Mouse (Mus musculus): ENCODE results near the gene Rmnd1. TPM values are rescaled to one million over a fixed set of nuclear protein-coding genes. Genes with fewer than 3 reads are reported as not detected.
A peak's percentile ranks its signal among the peaks of the same experiment; 100 is the strongest.

The Rmnd1 gene
- polyA plus RNA-seq, 1 experiment = 109 TPM

DNA sequence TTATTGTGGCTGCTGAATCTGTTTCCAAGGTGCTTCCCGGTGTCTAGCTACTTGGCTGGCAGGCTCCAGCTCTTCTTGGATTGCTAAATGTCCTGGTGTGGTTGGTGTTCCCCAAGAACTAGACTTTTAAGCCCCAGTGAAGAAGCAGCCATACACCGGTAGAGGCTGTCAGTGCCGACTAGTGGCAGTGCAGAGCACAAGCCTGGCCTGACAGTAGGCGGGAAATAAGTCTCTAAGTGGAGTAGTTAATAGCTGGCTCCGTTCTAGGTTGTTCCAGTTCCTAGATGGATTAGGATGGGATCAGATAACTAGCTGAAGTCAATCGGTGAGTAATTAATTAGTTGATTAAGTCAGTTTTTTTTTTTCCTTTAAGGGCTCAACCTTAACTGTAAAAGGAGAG, 40.3 kb downstream of the Rmnd1 start:
- peak in 1 of 2 experiments; percentile 47 for DNase-seq (ENCODE audit: extremely low spot score in 1 of 2, low spot score in 1 of 2)

- DNase-seq (ENCODE audit: extremely low spot score in 1 of 2, low spot score in 1 of 2) = no peak
Observed at GRCm38 (mm10) chr10:4391076-4391475, 41.1 kb downstream of the Rmnd1 start.

GRCm38 (mm10) chr10:4390550-4390949, 41.6 kb downstream of the Rmnd1 start:
- no peak for DNase-seq (ENCODE audit: extremely low spot score in 1 of 2, low spot score in 1 of 2)

DNA sequence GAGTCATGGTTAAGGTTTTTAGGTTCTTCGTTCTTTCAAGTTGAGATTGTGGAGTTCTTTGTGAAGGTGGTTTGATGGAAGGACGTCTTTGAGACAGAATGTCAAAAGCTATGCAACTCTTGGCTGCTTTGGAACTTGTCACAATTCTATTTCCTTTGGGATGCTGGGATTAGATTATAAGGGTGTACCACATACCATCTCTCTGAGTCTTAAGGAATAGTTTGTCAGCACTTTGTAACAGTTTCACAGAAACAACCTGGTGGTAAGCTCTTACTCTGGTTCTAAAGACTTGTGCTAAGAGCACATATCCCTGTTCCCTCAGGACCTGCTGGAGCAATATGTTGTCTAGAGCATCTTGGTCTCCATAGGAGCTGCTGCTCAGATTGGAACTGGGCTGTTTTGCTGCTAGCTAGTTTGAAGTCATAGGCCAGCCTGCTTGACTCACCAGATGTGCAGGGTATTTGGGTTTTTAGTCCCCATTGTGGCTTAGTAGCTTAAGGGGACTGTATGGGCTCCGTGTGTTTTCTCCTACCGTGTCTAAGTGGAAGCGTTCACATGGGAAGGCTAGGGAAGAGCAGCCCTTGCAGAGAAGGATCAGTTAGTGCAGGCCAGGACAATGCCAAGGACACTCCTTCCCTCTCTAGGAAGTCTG, 42.6 kb downstream of the Rmnd1 start:
- DNase-seq (ENCODE audit: extremely low spot score in 1 of 2, low spot score in 1 of 2) = no peak

GRCm38 (mm10) chr10:4389036-4389435, 43.2 kb downstream of the Rmnd1 start:
- no peak for DNase-seq (ENCODE audit: extremely low spot score in 1 of 2, low spot score in 1 of 2)

- no peak for DNase-seq (ENCODE audit: extremely low spot score in 1 of 2, low spot score in 1 of 2)
Observed at GRCm38 (mm10) chr10:4388384-4388745, 43.8 kb downstream of the Rmnd1 start.

DNA sequence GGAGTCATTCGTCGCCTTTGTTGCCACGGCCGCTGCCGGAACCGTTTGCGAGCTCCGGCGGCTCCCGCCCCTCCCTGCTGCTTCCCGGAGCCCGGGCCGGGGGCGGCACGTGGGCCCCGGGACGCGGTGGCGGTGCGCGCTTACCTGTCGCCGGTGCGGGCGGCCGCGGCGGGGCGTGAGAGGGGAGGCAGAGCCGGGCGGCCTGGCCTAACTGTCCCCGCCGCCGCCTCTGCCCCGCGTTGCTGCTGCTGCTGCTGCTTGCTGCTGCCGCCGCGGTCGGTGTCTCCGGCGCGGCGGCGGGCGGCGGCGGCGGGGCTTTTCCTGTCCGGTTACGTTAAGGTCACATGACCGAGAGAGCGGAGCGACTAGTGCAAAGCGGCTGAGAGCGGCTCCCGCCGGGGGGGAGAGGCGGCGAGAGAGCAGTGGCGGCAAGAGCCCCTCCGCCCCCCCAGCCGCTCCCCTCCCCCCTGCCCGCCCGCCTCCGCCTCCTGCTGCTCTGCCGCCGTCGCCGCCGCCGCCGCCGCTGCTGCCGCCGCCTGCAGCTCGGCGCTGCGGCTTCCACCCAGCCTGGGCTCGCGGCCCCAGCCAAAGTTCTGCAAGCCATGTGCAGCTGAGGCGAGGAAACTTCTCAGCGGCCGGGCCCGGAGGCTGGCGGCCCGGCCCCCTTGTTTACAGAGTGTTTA, 44.3 kb downstream of the Rmnd1 start, which contains the start of gene Zbtb2:
Gene Zbtb2, minus strand, starts transcription at position 408 of the 683 bp plus-strand sequence.
- peak in 1 of 2 experiments; percentile 59 for DNase-seq (ENCODE audit: extremely low spot score in 1 of 2, low spot score in 1 of 2)

DNA sequence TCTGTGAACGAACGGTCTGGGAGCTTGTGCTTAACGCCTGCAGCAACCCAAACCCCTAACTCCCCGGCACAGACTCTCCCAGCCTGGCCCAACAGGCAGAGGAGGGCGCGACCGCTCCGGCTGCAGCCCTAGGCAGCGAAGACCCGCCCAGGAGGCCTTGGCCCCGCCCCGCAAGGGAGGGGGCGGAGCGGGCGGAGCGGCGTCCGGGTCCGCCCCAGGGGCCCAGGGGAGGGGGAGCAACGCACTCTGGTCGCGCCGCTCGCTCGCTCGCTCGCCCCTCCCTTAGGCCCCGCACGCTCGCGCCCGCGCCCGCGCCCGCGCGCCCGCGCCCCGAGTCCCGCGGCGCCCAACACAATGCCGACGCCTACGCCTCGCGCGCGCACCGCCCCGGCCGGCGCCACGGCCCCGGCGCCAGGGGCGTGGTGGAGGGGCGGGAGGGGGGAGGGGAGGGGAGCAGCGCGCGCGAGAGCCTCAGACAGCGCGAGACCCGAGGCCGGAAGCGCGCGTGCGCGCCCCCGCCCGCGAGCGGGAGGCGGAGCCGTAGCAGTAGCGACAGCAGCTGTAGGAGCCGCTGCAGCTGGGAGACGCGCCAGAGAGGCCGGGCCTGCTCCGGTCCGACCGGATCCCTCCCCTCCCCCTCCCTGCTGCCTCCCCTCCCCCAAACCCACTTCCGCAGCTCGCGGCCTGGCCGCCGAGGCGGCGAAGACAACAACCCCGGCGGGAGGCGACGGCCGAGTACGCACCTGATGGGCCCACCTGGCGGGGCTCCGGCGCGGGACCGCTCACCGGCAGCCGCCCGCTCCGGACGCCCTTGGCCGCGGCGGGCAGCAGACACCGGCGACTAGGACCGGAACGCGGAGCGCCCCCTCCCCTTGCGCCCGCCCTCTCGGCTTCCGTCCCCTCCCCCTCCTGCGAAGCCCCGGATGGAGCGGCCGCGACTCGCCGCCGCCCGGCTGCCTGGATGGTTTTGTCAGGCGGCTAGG, 45.3 kb downstream of the Rmnd1 start:
- peak; percentile 83 to 92 for DNase-seq (ENCODE audit: extremely low spot score in 1 of 2, low spot score in 1 of 2)

DNA sequence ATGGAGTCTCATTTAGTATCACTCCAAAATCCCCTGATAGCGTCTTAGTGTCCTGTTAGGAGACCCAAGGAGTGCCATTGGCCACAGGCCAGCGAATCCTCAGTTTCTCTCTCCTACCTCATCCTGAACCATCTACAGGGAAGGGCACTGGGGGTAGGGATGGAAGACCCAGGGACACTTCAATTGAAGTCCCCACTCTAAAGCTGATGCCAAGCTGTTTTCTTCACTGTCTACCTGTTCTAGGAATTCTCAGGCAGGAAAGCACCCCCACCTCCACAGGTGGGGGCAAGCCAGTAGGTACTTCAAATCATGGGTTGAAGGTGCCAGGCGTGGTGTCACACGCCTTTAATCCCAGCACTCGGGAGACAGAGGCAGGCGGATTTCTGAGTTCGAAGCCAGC, 47.9 kb downstream of the Rmnd1 start:
- no peak for DNase-seq (ENCODE audit: extremely low spot score in 1 of 2, low spot score in 1 of 2)

DNA sequence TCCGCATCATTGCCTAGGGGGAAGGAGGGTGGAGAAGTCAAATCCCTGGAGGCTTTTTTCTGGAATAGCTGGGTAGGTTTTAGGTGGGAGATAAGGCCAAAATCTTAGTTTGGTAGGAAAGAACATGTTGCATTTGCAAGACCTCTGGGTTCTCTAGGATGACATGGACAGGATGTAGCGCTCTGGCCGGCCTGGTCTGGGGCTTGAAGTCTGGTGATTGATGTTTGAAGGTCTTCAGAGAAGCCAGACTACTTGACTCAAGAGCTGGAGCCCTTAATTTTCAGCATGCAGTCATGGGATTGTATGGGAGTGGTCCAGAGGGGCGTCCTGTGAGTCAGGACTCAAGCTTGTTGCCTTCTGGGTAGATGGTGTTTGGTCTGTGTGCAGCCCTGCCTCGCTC, 51.4 kb downstream of the Rmnd1 start:
- no peak for DNase-seq (ENCODE audit: extremely low spot score in 1 of 2, low spot score in 1 of 2)

DNA sequence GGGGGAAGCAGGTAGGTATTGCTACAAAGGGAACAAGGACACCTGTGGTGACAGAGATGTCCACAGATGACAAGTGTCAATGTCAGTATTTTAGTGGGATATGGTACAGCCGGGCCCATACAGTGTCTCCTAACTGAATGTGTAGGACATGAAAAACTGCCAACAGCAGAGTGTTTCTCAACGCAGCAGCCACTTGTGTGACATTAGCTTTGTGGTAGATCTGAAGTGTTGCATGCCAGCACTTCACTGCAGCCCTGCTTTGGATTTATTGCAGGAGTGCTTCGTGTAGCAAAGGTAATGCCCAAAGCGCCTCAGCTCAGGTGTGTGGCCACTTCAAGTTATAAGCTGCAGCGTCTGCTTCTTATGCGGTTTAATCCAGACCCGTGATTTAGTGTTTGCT, 55.3 kb downstream of the Rmnd1 start:
- no peak for DNase-seq (ENCODE audit: extremely low spot score in 1 of 2, low spot score in 1 of 2)

DNA sequence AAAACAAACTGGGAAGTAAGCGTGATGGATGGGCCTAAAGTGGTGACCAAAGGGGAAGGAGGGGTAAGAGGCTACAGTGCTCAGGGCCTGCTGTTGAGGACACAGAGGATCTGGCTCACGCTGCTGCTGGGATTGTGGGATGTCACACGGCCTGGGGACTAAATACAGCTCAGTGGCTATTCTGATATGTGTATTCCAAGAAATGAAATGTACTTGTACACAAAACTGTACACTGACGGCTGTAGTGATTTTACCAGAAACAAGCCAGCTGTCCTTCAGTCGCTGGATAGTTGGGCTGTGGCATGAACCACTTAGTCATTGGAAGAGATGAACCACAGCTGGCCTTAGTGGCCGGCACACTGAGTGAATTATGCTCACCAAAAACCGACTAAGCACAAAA, 55.7 kb downstream of the Rmnd1 start:
- DNase-seq (ENCODE audit: extremely low spot score in 1 of 2, low spot score in 1 of 2) = no peak

DNA sequence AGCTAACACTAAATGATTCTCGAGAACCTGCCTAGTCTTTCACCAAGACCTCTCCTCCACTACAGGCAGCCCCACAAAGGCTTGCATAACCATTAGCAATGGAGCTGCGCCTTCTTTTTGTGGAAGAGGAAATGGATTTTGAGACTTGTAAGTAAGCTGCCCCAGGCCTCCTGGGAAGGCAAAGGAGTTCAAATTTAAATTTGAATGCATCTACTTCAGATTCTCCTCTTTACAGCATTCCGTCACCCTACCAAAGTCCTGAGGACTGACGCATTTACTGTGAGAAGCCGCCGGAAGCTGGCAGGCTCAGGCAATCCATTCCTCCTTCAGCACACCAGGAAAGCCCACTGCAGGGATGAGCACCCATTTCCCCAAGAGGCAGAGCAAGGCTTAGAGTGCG, 56.9 kb downstream of the Rmnd1 start:
- DNase-seq (ENCODE audit: extremely low spot score in 1 of 2, low spot score in 1 of 2) = no peak

- DNase-seq (ENCODE audit: extremely low spot score in 1 of 2, low spot score in 1 of 2) = no peak
Observed at GRCm38 (mm10) chr10:4374734-4375133, 57.5 kb downstream of the Rmnd1 start.

DNA sequence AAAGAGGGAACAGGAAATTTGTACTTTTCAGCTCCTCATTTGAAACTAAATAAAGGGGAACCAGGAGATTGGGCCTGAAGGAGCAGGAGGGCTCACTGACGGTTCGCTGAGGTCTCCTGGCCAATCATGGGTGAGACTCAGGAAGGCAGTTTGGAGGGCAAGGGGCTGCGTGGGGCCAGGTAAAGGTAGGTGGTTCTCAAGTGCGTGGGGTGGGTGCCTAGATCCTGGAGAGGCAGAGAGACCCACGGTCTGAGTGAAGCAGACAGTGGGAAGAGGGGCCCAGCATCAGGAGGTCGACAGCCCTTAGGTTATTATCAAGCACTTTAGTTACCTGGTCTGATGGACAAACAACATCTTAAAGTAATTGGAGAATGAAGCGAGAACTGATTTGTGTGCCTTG, 57.9 kb downstream of the Rmnd1 start:
- DNase-seq (ENCODE audit: extremely low spot score in 1 of 2, low spot score in 1 of 2) = no peak

DNA sequence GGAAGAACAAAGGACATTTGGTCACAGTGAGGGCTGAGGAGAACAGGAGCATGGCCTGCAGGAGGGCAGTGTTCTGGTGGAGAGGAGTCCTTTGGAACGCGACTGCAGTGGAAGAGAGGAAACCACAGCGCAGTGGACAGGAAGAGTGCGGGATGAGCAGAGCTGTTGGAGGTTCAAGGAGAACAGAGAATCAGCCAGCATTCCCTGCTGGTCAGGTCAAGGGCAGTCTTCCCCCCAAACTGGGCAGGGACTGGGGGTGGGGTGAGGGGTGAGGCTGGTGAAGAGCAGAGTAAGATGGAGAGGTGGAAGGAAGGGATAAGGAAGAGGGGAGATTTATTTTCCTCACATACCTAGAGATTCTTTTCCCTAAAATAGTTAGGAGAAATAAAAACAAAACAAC, 58.6 kb downstream of the Rmnd1 start:
- DNase-seq (ENCODE audit: extremely low spot score in 1 of 2, low spot score in 1 of 2) = no peak

DNA sequence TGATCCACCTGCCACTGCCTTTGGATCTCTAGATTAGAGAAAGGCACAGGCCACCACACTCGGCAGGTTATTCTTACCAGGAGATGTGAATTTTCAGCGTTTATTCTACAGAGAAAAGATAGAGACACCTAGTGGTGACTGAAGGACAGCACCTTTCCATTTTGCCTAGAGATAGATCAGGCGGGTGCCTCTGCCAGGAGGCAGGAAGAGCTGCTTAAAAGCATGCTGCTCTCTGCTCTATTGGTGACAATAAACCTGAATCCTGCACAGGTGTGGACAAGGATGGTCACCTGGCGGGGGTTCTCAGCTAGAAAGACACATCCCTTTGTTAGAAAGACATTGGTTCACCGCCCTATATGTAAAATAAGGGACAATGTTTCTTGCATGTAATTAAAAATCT, 60.2 kb downstream of the Rmnd1 start:
- DNase-seq (ENCODE audit: extremely low spot score in 1 of 2, low spot score in 1 of 2) = peak in 1 of 2 experiments; percentile 77

DNA sequence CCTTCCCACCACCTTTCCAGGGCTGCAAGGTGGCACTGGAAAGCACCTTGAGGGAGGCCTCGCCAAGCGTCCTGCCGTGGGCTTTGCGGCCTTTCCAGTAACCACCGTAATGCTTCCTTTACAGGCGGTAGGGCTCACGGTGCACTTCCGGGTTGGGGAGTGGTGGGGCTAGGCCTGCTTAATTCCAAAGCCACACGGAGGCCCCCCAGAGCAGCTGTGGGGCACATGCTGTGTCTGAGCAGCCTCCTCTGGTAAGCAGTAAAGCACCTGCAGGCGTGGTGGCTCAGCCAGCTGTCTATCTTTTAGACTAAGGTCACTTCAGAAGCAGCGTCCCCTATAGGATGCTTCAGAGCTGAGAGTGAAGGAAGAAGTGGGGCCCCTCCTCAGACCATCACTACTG, 62.1 kb downstream of the Rmnd1 start:
- no peak for DNase-seq (ENCODE audit: extremely low spot score in 1 of 2, low spot score in 1 of 2)

DNA sequence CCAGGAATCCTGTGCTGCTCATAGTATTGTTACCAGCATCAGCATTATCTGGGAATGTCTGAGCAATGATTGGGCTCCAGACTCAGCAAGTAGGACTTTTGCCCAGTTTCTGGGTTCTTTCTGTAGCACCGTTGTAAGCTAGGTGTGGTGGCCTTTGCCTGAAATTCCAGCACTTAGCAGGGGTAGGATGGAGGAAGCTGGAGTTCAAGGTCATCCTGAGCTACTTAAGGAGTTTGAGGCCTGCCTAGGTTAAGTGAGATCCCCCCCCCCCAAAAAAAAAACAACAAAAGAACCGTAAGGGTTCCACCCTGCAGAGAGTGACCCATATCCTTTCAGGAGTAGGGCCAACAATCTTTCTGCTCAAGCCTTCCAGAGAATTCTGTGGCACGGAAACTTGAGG, 67.6 kb downstream of the Rmnd1 start:
- no peak for DNase-seq (ENCODE audit: extremely low spot score in 1 of 2, low spot score in 1 of 2)

DNA sequence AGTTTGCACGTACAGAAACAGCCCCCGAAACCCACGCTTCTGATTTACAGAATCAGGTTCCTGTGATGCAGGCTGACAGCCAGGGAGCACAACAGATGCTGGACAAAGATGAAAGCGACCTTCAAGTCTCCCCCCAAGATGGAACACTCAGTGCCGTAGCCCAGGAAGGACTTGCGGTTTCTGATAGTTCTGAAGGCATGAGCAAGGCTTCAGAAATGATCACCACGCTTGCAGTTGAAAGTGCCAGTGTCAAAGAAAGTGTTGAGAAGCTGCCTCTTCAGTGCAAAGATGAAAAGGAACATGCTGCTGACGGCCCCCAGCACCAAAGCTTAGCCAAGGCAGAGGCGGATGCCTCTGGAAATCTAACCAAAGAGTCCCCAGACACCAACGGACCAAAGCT, 74.8 kb downstream of the Rmnd1 start:
- no peak for DNase-seq (ENCODE audit: extremely low spot score in 1 of 2, low spot score in 1 of 2)

- no peak for DNase-seq (ENCODE audit: extremely low spot score in 1 of 2, low spot score in 1 of 2)
Observed at GRCm38 (mm10) chr10:4356640-4357039, 75.5 kb downstream of the Rmnd1 start.
